Mouse (Mus musculus) limb, embryonic 10.5 days (tissue): ENCODE data around the gene Gapdh. TPM values are rescaled to one million over a fixed set of nuclear protein-coding genes. Genes with fewer than 3 reads are reported as not detected.
A peak's percentile ranks its signal among the peaks of the same experiment; 100 is the strongest.

Experiments
- DNase-seq: peaks from one replicate; pipeline ENCODE4 v3.0.0-alpha.2; 2017; ENCODE audit warnings: low spot score
- H3K27ac ChIP-seq: fragments of 300-500 bp; sonication (generic); 2 replicates; pipeline ENCODE4 v1.5.1; 2016; ENCODE audit warnings: mild to moderate bottlenecking
- H3K27me3 ChIP-seq: fragments of 300-500 bp; sonication (generic); 2 replicates; pipeline ENCODE4 v1.6.1; 2016; ENCODE audit warnings: low read depth, mild to moderate bottlenecking; ENCODE audit not compliant: poor library complexity, severe bottlenecking
- H3K36me3 ChIP-seq: fragments of 300-500 bp; sonication (generic); 2 replicates; pipeline ENCODE4 v1.6.1; 2016; ENCODE audit warnings: mild to moderate bottlenecking, moderate library complexity
- H3K4me1 ChIP-seq: fragments of 300-500 bp; sonication (generic); 2 replicates; pipeline ENCODE4 v1.6.1; 2016
- H3K4me3 ChIP-seq: fragments of 300-500 bp; sonication (generic); 2 replicates; pipeline ENCODE4 v1.5.1; 2016; ENCODE audit warnings: mild to moderate bottlenecking, moderate library complexity
- H3K9me3 ChIP-seq: fragments of 300-500 bp; sonication (generic); replicated peaks from 2 replicates; pipeline ENCODE4 v1.6.1; 2016; ENCODE audit warnings: mild to moderate bottlenecking
- WGBS: fragments of 180-500 bp; shearing (Covaris S2); methylation state at CpG from one replicate; pipeline ENCODE4 v1.1.7; 2016; 5-methylcytosine and 5-hydroxymethylcytosine counted together
- polyA plus RNA-seq: library from polyadenylated mRNA; unstranded; fragments of >200 nt; fragmentation: Nextera tagmentation; extraction: Ambion mirVana; gene quantifications from 2 replicates; pipeline ENCODE4 v1.2.1, GENCODE M21; 2016

The Gapdh gene
- polyA plus RNA-seq, 1 experiment from 2014 or later: 2,585 TPM

DNA sequence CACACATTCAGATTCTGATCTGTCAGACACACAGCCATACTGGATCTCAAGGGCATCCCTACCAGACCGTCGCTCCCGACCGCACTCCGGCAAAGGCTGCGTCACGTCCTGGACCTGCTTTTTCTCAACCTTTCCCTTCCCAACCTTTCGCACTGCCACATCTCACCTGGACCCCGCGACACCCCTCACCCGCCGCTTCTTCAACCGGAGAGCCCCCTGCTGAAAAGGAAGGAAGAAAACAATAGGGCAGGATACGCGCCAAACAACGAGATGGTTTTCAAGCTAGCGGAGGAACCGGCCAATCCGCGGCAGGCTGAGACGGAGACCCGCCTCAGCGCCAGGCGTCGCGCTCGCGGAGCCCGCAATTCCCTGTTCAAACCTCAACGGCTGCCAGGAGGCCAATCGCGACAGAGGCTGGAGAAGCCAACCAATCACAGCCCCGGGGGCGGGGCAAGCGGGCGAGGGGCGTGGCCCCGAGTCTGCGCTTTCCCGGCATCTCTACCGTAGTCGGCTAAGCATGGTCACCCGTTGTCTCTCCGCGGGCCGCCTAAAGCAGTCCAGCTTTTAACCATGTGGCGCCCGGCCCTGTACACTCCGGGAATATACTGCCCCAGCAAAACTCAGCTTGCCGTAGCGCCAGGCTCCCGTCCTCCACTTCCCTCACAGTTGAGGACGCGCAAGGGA is 25.2 kb upstream of the Gapdh start, which contains the start of the genes Ncapd2 and Mrpl51:
Ncapd2 (minus strand) TSS at position 370 of the 684 bp plus-strand sequence.
Mrpl51 (plus strand) TSS at position 470 of the 684 bp plus-strand sequence.
- DNase-seq: peak; percentile 99

DNA sequence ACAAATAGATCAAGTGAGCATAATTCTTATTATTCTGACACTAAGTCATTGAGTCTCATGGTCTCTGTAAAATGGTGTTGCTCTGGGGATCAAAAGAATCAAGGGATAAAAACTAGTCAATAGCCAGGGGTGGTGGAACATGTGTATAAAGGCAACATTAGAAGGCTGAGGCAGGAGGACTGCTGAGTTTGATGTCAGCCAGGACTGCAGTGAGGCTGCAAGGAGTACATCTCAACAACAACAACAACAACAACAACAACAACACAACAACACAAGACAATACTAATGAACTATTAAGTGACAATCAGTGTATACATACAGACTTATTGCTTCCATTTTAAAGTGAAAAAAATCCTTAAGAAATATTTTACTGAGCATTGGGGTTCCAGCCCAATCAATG is 24.5 kb upstream of the Gapdh start:
- Histone ChIP-seq H3K9me3 (no peaks in the 10 kb centered on the region), H3K27me3 (no peaks in the 10 kb centered on the region), H3K27ac (peak overlapping the region; percentile 99), H3K4me1 (peaks cover 21% of the 10 kb centered on the region), H3K36me3 (peaks cover 69% of the 10 kb centered on the region), H3K4me3 (peak overlapping the region; percentile 82)
- no peak for DNase-seq

More for the DNA sequence above, 25.2 kb upstream of the Gapdh start, which contains the start of the genes Ncapd2 and Mrpl51:
- peak within 1 kb of the TSS; percentile 82 for H3K4me3 ChIP-seq
- peaks cover 21% of the 10 kb centered on the region for H3K4me1 ChIP-seq
- H3K36me3 ChIP-seq: peaks cover 63% of the 10 kb centered on the region
- no peaks in the 10 kb centered on the region for H3K9me3 ChIP-seq
- H3K27ac ChIP-seq: peak within 1 kb of the TSS; percentile 99
- under 1% methylated on average over 54 of the region's 54 CpGs for WGBS
- no peaks in the 10 kb centered on the region for H3K27me3 ChIP-seq

DNA sequence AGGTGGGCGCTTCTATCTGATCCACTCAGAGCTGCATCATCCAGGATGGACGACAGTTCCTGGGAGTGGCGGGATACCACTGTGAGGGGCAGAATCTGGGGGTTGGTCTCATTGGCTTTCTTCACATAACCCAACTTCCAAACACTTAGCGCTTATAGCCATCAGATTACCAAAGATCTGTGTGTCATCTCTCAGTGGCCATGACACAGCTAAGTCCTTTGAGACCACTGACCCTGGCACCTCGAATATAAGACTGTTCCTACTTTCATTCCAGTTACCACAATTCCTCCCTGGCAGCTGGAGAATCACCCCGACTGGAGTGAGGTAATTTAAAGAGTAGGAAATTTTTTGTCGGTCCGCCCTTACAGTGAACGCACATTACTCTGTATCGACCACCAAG is 19.9 kb upstream of the Gapdh start:
- peaks cover 9% of the 10 kb centered on the region for H3K4me1 ChIP-seq
- H3K27ac ChIP-seq: no peak overlapping the region
- DNase-seq: no peak
- no peaks in the 10 kb centered on the region for H3K9me3 ChIP-seq
- no peak overlapping the region for H3K4me3 ChIP-seq
- H3K36me3 ChIP-seq: peaks cover 89% of the 10 kb centered on the region
- H3K27me3 ChIP-seq: no peaks in the 10 kb centered on the region
- WGBS: 95% methylated on average over 10 of the region's 10 CpGs

DNA sequence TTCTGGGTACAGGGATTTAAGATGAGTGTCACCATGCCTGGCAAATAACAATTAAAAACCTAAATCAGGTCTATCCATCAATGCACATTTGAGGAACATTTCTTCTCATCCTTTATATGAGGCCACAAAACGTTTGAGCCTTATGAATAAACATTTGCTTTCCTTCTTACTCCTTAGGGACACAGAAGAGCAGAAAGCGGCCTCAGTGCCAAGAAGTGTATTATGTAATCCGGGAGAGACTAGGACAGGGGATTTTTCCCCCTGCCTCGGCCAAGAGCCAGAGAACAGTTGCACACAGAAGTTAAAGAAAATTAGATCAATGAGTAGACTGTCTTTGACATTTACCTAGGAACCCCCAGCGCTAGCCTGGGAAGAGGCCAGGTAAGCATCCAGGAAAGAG is 15.9 kb upstream of the Gapdh start:
- no peak for DNase-seq
- Histone ChIP-seq H3K9me3 (no peaks in the 10 kb centered on the region), H3K27ac (no peak overlapping the region), H3K36me3 (peaks cover 99% of the 10 kb centered on the region), H3K27me3 (no peaks in the 10 kb centered on the region), H3K4me3 (no peak overlapping the region), H3K4me1 (no peaks in the 10 kb centered on the region)
- 94% methylated on average over 5 of the region's 5 CpGs for WGBS

- DNase-seq: no peak
- peaks cover 99% of the 10 kb centered on the region for H3K36me3 ChIP-seq
- H3K4me1 ChIP-seq: no peaks in the 10 kb centered on the region
- H3K27me3 ChIP-seq: no peaks in the 10 kb centered on the region
- no peak overlapping the region for H3K27ac ChIP-seq
- H3K9me3 ChIP-seq: no peaks in the 10 kb centered on the region
- H3K4me3 ChIP-seq: no peak overlapping the region
- WGBS: 91% methylated on average over 7 of the region's 7 CpGs
These were observed 13.3 kb upstream of the Gapdh start for GRCm38 (mm10) chr6:125179601-125180000.

DNA sequence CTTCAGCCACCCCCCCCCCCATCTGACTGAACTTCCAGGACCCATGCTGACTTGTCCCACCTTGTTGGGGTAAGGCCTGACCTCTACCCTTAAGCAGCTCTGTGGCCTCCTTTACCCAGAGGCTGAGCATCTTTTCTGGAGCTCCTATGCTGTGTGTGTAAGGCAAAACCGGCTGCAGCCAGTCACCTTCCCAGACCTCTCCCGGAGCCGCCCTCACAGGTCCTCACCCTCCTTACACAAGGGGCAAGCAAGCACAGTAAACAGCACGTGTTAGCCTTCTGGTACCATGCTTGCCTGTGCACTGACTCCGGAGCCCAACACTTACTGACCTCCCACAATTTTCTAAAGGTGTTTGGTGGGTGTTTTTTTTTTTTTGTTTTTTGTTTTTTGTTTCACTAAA is 9.2 kb upstream of the Gapdh start:
- 86% methylated on average over 5 of the region's 5 CpGs for WGBS
- H3K4me1 ChIP-seq: no peaks in the 10 kb centered on the region
- H3K9me3 ChIP-seq: no peaks in the 10 kb centered on the region
- no peak overlapping the region for H3K4me3 ChIP-seq
- DNase-seq: no peak
- peaks cover 99% of the 10 kb centered on the region for H3K36me3 ChIP-seq
- no peak overlapping the region for H3K27ac ChIP-seq
- H3K27me3 ChIP-seq: no peaks in the 10 kb centered on the region

- Histone ChIP-seq H3K4me1 (no peaks in the 10 kb centered on the region), H3K36me3 (peaks cover 100% of the 10 kb centered on the region), H3K4me3 (no peak overlapping the region), H3K27ac (no peak overlapping the region), H3K9me3 (no peaks in the 10 kb centered on the region), H3K27me3 (no peaks in the 10 kb centered on the region)
- 94% methylated on average over 7 of the region's 7 CpGs for WGBS
- DNase-seq: no peak
These were observed 7.0 kb upstream of the Gapdh start for GRCm38 (mm10) chr6:125173256-125173655.

DNA sequence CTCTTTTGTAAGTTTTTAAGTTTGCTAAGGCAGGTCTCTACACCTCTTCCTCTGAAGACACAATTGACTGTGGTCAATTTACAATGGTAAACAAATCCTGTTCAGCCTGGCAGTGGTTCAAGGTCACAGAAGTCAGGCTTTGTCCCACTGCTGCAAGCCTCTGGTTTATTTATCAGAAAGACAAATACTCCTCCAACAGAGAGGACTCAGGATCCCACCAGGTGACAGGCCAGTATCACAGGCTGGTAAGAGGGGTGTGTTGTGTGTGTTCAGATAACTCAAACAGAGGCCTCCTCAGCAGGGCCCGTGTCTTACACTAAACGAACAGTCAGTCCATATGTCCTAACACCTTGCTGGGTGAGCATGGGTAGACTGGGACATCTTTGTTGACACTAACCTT is 6.2 kb upstream of the Gapdh start:
- WGBS: 93% methylated on average over 2 of the region's 2 CpGs
- H3K36me3 ChIP-seq: peaks cover 100% of the 10 kb centered on the region
- H3K4me1 ChIP-seq: peaks cover 7% of the 10 kb centered on the region
- no peak overlapping the region for H3K4me3 ChIP-seq
- H3K27me3 ChIP-seq: no peaks in the 10 kb centered on the region
- H3K9me3 ChIP-seq: no peaks in the 10 kb centered on the region
- no peak overlapping the region for H3K27ac ChIP-seq
- DNase-seq: no peak

DNA sequence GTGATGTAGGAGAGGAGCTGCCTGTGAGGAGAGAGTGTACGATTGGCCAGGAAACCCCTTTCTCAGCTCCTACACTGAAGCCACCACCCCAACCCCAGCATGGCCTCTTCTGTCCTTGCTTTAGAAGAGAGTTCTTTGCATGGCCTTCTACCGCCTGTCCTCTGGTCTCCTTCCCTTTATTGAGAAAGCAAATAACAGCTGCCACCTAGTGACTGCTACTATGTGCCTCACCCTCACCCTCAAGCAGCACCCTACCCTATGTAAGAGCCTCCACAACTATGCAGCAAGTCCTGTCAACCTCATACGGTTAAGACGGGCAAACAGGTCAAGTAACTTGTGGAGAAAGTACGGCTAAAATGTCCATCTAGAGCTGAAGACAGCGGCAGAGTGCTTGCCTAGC is 3.9 kb upstream of the Gapdh start:
- Histone ChIP-seq H3K9me3 (no peaks in the 10 kb centered on the region), H3K36me3 (peaks cover 84% of the 10 kb centered on the region), H3K27me3 (no peaks in the 10 kb centered on the region), H3K27ac (no peak overlapping the region), H3K4me3 (no peak overlapping the region), H3K4me1 (peaks cover 23% of the 10 kb centered on the region)
- WGBS: 88% methylated on average over 6 of the region's 6 CpGs
- no peak for DNase-seq

DNA sequence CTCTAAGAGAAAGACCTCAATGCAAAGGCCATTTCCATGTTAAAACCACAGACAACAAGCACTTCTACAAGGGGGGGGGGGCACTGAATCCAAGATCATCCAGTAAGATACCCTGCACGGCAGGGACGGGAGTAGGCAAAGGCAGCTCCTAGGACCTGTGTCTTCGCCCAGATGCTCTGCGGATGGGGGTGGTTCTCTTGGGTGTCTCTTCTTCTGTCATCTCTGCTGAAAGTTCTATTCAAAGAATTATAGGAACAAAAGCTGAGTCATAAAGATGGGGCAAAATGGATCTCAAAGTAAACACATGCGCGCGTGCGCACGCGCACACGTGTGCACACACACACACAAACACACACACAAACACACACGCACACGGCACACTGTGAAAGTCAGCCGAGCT is 1.8 kb upstream of the Gapdh start:
- no peak for DNase-seq
- no peak overlapping the region for H3K4me3 ChIP-seq
- H3K27me3 ChIP-seq: no peaks in the 10 kb centered on the region
- WGBS: 94% methylated on average over 14 of the region's 14 CpGs
- peaks cover 84% of the 10 kb centered on the region for H3K36me3 ChIP-seq
- H3K4me1 ChIP-seq: peaks cover 33% of the 10 kb centered on the region
- no peak overlapping the region for H3K27ac ChIP-seq
- H3K9me3 ChIP-seq: no peaks in the 10 kb centered on the region

DNA sequence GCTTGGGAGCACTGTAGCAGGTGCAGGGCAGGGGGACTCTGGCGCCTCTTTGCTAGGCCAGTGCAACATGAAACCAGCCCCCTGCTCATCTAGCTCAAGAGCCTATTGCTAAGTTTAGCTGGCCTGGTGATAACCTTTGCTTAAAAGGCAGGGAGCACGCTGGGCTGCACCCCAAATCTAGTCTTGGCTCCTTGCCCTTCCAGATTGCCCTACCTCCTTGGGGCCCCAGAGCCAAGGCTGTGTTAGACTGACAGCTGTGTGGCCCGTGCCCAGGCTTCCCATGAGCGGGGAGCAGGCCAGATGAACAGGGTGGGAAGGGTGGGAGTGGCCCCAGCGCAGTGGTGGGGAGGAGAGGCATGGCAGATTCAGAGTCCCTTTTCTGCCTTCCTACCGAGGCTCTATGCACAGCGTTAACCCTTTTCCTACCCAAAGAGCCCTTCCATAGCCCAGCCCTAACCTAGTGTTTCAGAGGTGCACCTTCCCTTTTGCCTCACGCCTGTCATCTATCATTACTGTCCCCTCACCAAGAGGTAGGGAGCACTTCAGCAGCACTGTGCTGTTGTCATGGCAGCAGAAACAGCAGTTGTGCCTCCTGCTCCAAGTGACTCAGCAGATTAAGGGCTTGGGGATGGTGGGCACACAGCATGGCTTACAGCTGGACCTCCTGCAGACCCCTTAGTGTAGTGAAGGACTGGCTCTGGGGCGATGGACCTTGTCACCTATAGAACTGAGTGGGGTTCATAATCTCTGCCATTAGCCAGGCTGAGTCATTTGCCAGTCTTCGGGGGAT is 789 bp upstream of the Gapdh start:
- no peaks in the 10 kb centered on the region for H3K9me3 ChIP-seq
- DNase-seq: peak; percentile 57
- H3K27ac ChIP-seq: peak overlapping the region; percentile 98
- peaks cover 39% of the 10 kb centered on the region for H3K4me1 ChIP-seq
- peaks cover 83% of the 10 kb centered on the region for H3K36me3 ChIP-seq
- WGBS: 24% methylated on average over 10 of the region's 10 CpGs
- peak overlapping the region; percentile 74 for H3K4me3 ChIP-seq
- no peaks in the 10 kb centered on the region for H3K27me3 ChIP-seq

- H3K4me3 ChIP-seq: peak overlapping the region; percentile 74
- peaks cover 83% of the 10 kb centered on the region for H3K36me3 ChIP-seq
- DNase-seq: peak; percentile 98
- H3K27ac ChIP-seq: peak overlapping the region; percentile 98
- H3K27me3 ChIP-seq: no peaks in the 10 kb centered on the region
- H3K4me1 ChIP-seq: peaks cover 52% of the 10 kb centered on the region
- WGBS: under 1% methylated on average over 36 of the region's 36 CpGs
- H3K9me3 ChIP-seq: no peaks in the 10 kb centered on the region
These were observed 857 bp downstream of the Gapdh start for GRCm38 (mm10) chr6:125165328-125165891.
